Mouse (Mus musculus): ENCODE measurements at regions not wholly inside any gene's neighbourhood (a gene's known extent, or its start where the extent isn't known, plus 50 kb on each side); places are given as distances from the start of the nearest gene placed in this dataset.

- ATAC-seq (replicated peaks; ENCODE audit: low FRiP score, poor library complexity, severe bottlenecking), result no peak
These were observed 363.6 kb downstream of the Etnk1 start for GRCm38 (mm10) chr6:143530372-143531224.

- ATAC-seq (replicated peaks; ENCODE audit: low FRiP score, poor library complexity, severe bottlenecking), result no peak
These were observed 364.5 kb downstream of the Etnk1 start for GRCm38 (mm10) chr6:143531477-143531876.

GRCm38 (mm10) chr6:143532380-143532779, 365.4 kb downstream of the Etnk1 start:
- no peak for ATAC-seq (replicated peaks; ENCODE audit: low FRiP score, poor library complexity, severe bottlenecking)

- ATAC-seq (replicated peaks; ENCODE audit: low FRiP score, poor library complexity, severe bottlenecking), result no peak
These were observed 368.2 kb downstream of the Etnk1 start for GRCm38 (mm10) chr6:143535265-143535664.

- no peak for ATAC-seq (replicated peaks; ENCODE audit: low FRiP score, poor library complexity, severe bottlenecking)
These were observed 368.7 kb downstream of the Etnk1 start for GRCm38 (mm10) chr6:143535726-143536125.

GRCm38 (mm10) chr6:143536525-143537293, 369.7 kb downstream of the Etnk1 start:
- no peak for ATAC-seq (replicated peaks; ENCODE audit: low FRiP score, poor library complexity, severe bottlenecking)

- no peak for ATAC-seq (replicated peaks; ENCODE audit: low FRiP score, poor library complexity, severe bottlenecking)
These were observed 380.4 kb downstream of the Etnk1 start for GRCm38 (mm10) chr6:143547406-143547903.

- no peak for ATAC-seq (replicated peaks; ENCODE audit: low FRiP score, poor library complexity, severe bottlenecking)
These were observed 387.9 kb downstream of the Etnk1 start for GRCm38 (mm10) chr6:143554946-143555345.

GRCm38 (mm10) chr6:143558046-143558884, 391.2 kb downstream of the Etnk1 start:
- no peak for ATAC-seq (replicated peaks; ENCODE audit: low FRiP score, poor library complexity, severe bottlenecking)

GRCm38 (mm10) chr6:143559316-143559715, 392.3 kb downstream of the Etnk1 start:
- ATAC-seq (replicated peaks; ENCODE audit: low FRiP score, poor library complexity, severe bottlenecking), result no peak

- ATAC-seq (replicated peaks; ENCODE audit: low FRiP score, poor library complexity, severe bottlenecking), result no peak
These were observed 394.5 kb downstream of the Etnk1 start for GRCm38 (mm10) chr6:143561316-143562088.

- no peak for ATAC-seq (replicated peaks; ENCODE audit: low FRiP score, poor library complexity, severe bottlenecking)
These were observed 404.5 kb downstream of the Etnk1 start for GRCm38 (mm10) chr6:143571356-143572115.

GRCm38 (mm10) chr6:143579223-143579622, 412.2 kb downstream of the Etnk1 start:
- ATAC-seq (replicated peaks; ENCODE audit: low FRiP score, poor library complexity, severe bottlenecking), result no peak

GRCm38 (mm10) chr6:143589666-143590065, 422.6 kb downstream of the Etnk1 start:
- ATAC-seq (replicated peaks; ENCODE audit: low FRiP score, poor library complexity, severe bottlenecking), result no peak

GRCm38 (mm10) chr6:143590231-143590630, 423.2 kb downstream of the Etnk1 start:
- no peak for ATAC-seq (replicated peaks; ENCODE audit: low FRiP score, poor library complexity, severe bottlenecking)

GRCm38 (mm10) chr6:143592490-143592889, 425.5 kb downstream of the Etnk1 start:
- ATAC-seq (replicated peaks; ENCODE audit: low FRiP score, poor library complexity, severe bottlenecking), result no peak

- ATAC-seq (replicated peaks; ENCODE audit: low FRiP score, poor library complexity, severe bottlenecking), result no peak
These were observed 428.5 kb downstream of the Etnk1 start for GRCm38 (mm10) chr6:143595486-143595885.

- ATAC-seq (replicated peaks; ENCODE audit: low FRiP score, poor library complexity, severe bottlenecking), result no peak
These were observed 430.4 kb downstream of the Etnk1 start for GRCm38 (mm10) chr6:143597414-143597813.

All from erythroid progenitor cell, adult 5-6 weeks (primary cell).